Mouse (Mus musculus) CD4-positive, CD25-positive, alpha-beta regulatory T cell, adult 4 months (primary cell): ENCODE measurements around the gene Gm28308. TPM values are rescaled to one million over a fixed set of nuclear protein-coding genes. Genes with fewer than 3 reads are reported as not detected.

ENCODE experiments used
- ATAC-seq: one replicate; pipeline ENCODE4 v1.8.0; 2017
- polyA plus RNA-seq, 2 experiments: library from polyadenylated mRNA; unstranded; fragments of 100-300 nt; shearing (Covaris generic); gene quantifications; one replicate each; pipeline ENCODE4 v1.2.1; 2017

Gm28308 gene
- polyA plus RNA-seq: not detected

GRCm38 (mm10) chr6:52213119-52213986, at the start of gene Gm28308, which contains the start of gene Hoxa3:
Gm28308 (minus strand) TSS chr6:52213339.
Hoxa3 (minus strand) TSS chr6:52213336.
- ATAC-seq: peak; percentile 28

GRCm38 (mm10) chr6:52262463-52263320, 49.6 kb upstream of the Gm28308 start:
- no peak for ATAC-seq

DNA sequence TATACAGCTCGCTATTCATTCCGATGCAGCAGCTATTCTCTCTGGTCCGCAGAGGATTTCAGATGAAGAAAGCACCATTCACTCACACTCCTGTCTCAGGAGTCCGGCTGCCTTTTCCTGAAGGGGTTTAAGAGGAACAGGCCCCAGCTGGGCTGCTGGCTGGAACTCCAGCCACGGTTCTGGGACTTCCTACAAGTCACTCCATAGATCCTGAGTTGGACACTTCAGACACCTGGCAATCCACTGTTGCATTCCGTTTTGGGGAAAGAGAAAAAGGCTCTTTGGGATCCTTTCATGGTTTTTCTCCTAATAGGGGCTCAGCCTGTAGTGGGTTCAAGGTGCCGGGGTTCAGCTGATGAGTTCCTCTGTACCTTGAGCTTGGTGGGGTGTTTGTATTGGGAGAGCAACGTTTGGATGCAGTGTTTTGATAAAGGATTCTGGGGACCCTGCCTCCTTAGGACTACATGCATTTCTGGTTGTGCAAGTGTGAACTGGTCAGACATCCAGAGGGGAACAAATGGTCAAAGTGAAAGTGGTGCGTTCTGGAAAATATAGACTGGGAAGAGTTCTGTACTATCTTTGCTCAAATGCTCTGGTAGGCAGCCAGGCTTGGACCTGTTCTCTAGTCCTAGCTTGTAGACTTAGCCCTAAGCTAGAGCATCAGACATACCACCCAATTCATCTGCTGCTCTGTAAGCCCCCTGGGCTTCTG, 48.8 kb upstream of the Gm28308 start:
- no peak for ATAC-seq

- peak; percentile 15 for ATAC-seq
Measured at GRCm38 (mm10) chr6:52260654-52261575, 47.8 kb upstream of the Gm28308 start, which contains the start of gene Hoxa13. Hoxa13 (minus strand) TSS chr6:52260880.

DNA sequence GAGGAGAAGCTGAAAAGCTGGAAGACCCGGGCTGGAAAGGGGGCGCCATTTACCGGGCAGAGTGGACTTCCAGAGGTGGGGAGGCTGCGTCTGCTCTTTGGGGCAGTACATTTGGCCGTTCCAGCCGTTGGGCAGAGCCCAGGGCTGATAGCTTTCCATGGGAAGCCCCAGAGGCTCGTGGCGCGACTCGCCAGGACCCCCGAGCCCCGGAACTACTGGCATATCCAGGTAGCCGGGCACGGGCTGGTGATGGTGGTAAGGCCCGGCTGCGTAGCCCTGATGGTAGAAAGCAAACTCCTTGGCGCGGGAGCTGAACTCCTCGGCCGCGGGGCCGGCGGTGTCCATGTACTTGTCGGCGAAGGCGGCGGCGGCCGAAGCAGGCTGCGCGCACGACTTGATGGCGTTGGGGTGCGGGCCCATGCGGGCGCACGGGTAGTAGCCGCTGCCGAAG, 46.7 kb upstream of the Gm28308 start:
- peak; percentile 13 for ATAC-seq

GRCm38 (mm10) chr6:52259081-52259790, 46.1 kb upstream of the Gm28308 start:
- ATAC-seq: no peak

- ATAC-seq: peak; percentile 59
Measured at GRCm38 (mm10) chr6:52256956-52257355, 43.8 kb upstream of the Gm28308 start.

GRCm38 (mm10) chr6:52253511-52254500, 40.7 kb upstream of the Gm28308 start:
- peak; percentile 27 for ATAC-seq

DNA sequence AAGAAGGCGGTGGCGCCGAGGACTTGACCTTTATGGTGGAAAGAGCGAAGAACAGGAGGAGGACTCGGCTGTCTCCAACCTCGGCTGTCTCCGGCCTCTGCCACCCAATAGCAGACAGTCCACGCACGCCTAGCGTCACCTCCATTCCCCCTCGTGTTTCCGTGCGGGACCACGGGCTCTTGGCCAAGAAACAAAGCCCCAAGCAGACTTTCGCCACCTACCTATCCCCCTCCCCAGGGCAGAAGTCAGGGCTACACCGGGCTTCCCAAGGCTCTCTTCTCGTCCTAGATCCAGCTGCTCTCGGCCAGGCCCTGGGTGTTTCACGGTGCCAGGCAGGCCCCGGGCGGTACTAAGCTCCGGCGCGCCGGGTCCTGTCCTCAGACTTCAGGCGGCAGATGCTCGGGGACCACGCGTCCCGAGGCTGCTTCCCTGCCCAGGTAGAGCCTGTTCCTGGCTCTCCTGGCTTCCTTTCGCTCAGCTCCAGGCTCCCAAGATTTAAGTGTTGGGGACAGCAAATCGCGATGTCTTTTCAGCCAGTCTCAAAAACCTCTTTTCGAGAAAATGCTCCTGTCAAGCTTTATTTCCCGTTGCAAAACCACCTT, 39.7 kb upstream of the Gm28308 start:
- peak; percentile 17 for ATAC-seq

DNA sequence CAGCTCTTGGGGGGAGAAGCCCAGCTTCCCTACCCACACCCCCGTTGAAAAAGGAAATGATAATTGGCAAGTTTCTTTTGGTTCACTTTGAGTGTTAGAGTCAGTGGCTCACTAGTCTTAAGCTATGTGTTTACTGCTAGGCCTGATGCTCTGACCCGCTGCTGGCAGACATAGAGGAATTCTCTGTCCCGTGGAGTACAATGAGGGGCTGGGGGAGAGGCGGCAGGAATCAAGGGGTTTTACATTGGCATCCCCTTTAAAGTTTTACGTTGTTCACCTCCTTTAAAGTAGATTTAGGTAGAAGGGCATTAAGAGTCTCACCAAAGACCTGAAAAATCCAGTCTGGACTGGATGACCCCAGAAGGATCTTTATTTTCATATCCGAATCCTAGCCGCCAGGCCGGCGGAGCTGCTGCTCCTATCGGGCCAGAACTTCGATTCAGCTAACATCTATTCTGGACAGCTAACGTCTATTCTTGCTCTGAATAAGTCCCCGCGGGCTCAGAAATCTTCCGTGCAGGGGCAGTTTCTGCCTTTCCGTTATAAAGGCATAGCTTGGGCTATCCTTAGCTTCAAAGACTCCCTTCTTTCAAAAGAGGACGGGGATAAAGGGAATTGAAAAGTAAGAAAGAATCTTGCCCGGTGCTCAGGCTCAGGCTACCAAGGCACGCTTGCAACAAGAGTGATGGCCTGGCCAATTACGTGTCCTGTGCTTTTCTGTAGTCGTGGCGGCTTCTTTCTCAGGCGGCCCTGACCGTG, 39.1 kb upstream of the Gm28308 start:
- ATAC-seq: no peak

- ATAC-seq: no peak
Measured at GRCm38 (mm10) chr6:52251177-52251879, 38.2 kb upstream of the Gm28308 start.

GRCm38 (mm10) chr6:52249826-52250225, 36.7 kb upstream of the Gm28308 start:
- no peak for ATAC-seq

DNA sequence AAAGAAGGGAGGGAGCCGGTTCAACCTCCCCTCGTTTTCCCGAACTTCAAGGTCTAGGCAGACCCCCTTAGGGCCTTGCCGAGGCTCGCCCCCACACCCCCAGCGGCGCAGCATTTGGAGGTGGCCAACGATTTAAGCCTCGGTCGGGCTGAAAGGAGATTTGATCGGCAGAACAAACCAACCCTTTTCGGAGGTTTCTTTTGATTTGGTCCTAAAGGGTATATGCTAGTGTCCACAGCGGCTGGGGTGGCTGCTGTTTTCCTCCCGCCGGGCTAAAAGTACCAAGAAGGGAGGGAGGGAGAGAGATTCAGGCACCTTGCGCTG, 36.2 kb upstream of the Gm28308 start:
- no peak for ATAC-seq

GRCm38 (mm10) chr6:52248638-52249414, 35.7 kb upstream of the Gm28308 start:
- no peak for ATAC-seq

- ATAC-seq: no peak
Measured at GRCm38 (mm10) chr6:52247766-52248637, 34.9 kb upstream of the Gm28308 start.

DNA sequence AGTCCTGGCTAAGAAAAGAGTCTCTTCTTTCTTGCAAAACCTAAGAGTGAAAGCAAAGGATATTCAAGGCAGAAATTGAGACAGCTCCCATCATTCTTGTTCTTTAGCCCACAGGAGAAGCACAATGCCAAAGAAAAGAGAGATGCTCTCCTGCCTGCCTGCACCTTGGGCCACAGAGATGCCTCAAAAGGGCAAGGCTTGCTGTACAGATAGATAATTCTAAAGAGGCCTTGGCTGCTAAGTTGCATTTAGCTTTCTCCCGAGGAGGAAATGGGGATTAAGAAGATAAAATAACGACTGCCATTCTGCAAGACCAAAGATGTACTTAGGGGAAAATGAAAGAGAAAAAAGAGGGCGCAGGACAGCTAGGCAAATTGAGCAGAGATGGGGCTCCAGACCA, 33.8 kb upstream of the Gm28308 start:
- ATAC-seq: no peak
